Mouse (Mus musculus): ENCODE measurements around the gene Camk2d. TPM values are rescaled to one million over a fixed set of nuclear protein-coding genes. Genes with fewer than 3 reads are reported as not detected.

Gene Camk2d
- total RNA-seq, 1 experiment = 12.4 TPM

DNA sequence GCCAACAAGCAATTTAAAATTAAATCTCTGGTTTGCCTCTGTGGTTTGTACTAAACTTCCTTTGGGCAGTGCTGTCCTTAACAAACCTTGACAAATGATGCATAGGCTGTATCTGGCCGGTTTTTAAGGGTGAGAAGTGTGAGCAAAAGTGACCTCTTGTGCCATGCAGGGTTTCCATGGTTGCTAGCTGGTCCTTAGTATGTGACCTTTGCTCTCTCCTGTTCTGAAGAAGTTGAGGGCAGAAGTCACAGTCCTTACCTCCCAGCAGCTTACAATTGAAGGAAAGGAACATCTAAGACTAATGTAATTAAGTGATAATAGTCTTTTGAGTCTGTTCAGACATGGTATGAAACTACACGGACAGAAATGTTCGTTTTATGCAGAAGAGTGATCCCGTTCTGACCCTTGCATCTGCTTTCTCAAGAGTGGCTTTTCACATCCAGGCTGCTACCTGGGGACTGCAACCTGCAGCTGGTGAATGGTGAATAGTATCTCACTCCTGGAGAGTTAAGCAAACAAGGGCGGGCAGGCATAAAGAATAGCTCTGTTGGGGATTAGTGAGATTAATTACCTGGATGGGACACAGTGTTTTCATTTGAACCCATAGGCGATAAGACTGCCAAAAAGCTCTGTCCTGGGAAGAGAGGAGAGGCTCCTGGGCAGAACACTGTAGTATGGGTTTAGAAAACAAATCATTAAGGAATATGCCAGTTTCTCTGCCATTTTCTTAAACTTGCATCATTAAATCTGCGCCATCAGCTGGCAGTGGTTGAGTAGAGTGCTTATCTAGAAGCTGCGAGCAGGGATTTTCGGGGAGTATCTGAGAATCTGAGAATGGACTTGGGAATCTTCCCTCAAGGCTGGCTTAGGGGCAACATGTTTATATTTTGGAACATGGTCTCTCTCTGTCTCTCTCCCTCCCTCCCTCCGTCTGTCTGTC, 47.2 kb downstream of the Camk2d start:
- Histone ChIP-seq H3K4me3 (ENCODE audit: insufficient read depth in 1 of 2, low read depth in 1 of 2, low read length in 2 of 2, poor library complexity in 1 of 2, severe bottlenecking in 1 of 2) (no peak overlapping the region), H3K4me1 (ENCODE audit: control insufficient read depth in 2 of 2, insufficient read depth in 2 of 2, low read length in 2 of 2, poor library complexity in 1 of 2) (no peaks in the 10 kb centered on the region), H3K36me3 (ENCODE audit: control insufficient read depth, insufficient read depth, low read length, poor library complexity, severe bottlenecking) (no peaks in the 10 kb centered on the region), H3K9me3 (ENCODE audit: control insufficient read depth, insufficient read depth, low read depth, low read length) (no peaks in the 10 kb centered on the region), H3K9ac (ENCODE audit: insufficient read depth, low read depth, low read length, poor library complexity, severe bottlenecking) (no peak overlapping the region), H3K27ac (ENCODE audit: insufficient read depth, low read depth, low read length, poor library complexity, severe bottlenecking) (no peak overlapping the region)
- TF ChIP-seq ZC3H11A (IDR thresholded peaks at IDR 0.05; ENCODE audit: borderline replicate concordance, low read depth, low read length) (no peak), CHD2 (IDR thresholded peaks at IDR 0.05; ENCODE audit: low read depth, low read length) (no peak), HCFC1 (IDR thresholded peaks at IDR 0.05; ENCODE audit: borderline replicate concordance, insufficient read depth, low read length) (no peak), ZNF384 (IDR thresholded peaks at IDR 0.05; ENCODE audit: low read depth, low read length) (no peak), MAFK (IDR thresholded peaks at IDR 0.05; ENCODE audit: insufficient read depth, low read depth, low read length) (no peak)
- in situ Hi-C loops (cut with MboI; ENCODE audit: low sequenced_read_pairs in 2 of 2, unreplicated experiment in 2 of 2) = no loop called here
- DNase-seq (ENCODE audit: low read depth, low spot score) = no peak

DNA sequence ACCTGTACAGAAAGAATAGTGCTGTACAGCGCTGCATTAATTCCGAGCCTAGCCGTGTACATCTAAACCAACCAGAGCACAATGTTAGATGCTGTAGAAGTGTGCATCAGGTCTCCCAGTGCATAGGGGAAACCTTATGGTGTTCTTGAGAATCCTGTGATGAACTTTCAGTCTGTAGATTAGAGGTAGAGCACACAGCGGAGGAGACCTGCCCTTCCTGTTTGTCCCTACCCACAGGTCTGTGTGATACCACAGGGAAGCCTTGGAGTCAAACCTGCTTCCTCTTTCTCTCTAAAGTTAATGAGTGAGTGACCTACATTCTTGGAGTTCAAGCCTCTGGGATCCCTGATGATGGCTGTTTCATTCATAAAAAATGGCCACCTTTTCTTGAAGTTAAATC, 54.2 kb downstream of the Camk2d start:
- H3K9me3 ChIP-seq (ENCODE audit: control insufficient read depth, insufficient read depth, low read depth, low read length) = no peaks in the 10 kb centered on the region
- H3K4me3 ChIP-seq (ENCODE audit: insufficient read depth in 1 of 2, low read depth in 1 of 2, low read length in 2 of 2, poor library complexity in 1 of 2, severe bottlenecking in 1 of 2) = no peak overlapping the region
- H3K27ac ChIP-seq (ENCODE audit: insufficient read depth, low read depth, low read length, poor library complexity, severe bottlenecking) = no peak overlapping the region
- no peak for DNase-seq (ENCODE audit: low read depth, low spot score)
- TF ChIP-seq CHD2 (IDR thresholded peaks at IDR 0.05; ENCODE audit: low read depth, low read length) (no peak), HCFC1 (IDR thresholded peaks at IDR 0.05; ENCODE audit: borderline replicate concordance, insufficient read depth, low read length) (no peak), MAFK (IDR thresholded peaks at IDR 0.05; ENCODE audit: insufficient read depth, low read depth, low read length) (no peak), ZC3H11A (IDR thresholded peaks at IDR 0.05; ENCODE audit: borderline replicate concordance, low read depth, low read length) (no peak), ZNF384 (IDR thresholded peaks at IDR 0.05; ENCODE audit: low read depth, low read length) (no peak)
- no peaks in the 10 kb centered on the region for H3K4me1 ChIP-seq (ENCODE audit: control insufficient read depth in 2 of 2, insufficient read depth in 2 of 2, low read length in 2 of 2, poor library complexity in 1 of 2)
- no peak overlapping the region for H3K9ac ChIP-seq (ENCODE audit: insufficient read depth, low read depth, low read length, poor library complexity, severe bottlenecking)
- H3K36me3 ChIP-seq (ENCODE audit: control insufficient read depth, insufficient read depth, low read length, poor library complexity, severe bottlenecking) = no peaks in the 10 kb centered on the region
- in situ Hi-C loops (cut with MboI; ENCODE audit: low sequenced_read_pairs in 2 of 2, unreplicated experiment in 2 of 2) = no loop called here

DNA sequence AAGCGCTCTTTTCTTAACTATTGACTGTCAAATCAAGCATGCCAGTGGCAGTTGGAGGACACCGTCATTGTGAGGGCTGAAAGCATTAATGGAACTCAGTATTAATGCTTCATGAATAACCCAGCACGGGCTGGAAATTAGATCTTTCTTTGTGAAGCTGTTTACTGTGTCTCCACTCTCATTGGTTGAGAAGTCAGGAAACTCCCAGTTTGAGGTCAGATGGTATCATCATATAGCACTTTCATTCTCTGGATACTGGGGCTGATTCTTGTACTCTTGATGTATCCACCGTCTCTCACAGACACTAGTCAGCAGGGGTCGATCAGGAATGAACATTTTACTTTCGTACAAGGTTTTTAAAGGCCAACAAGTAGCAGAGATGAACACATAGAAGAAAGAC, 54.6 kb downstream of the Camk2d start:
- no peak overlapping the region for H3K4me3 ChIP-seq (ENCODE audit: insufficient read depth in 1 of 2, low read depth in 1 of 2, low read length in 2 of 2, poor library complexity in 1 of 2, severe bottlenecking in 1 of 2)
- H3K27ac ChIP-seq (ENCODE audit: insufficient read depth, low read depth, low read length, poor library complexity, severe bottlenecking) = no peak overlapping the region
- no peak for DNase-seq (ENCODE audit: low read depth, low spot score)
- no peaks in the 10 kb centered on the region for H3K9me3 ChIP-seq (ENCODE audit: control insufficient read depth, insufficient read depth, low read depth, low read length)
- in situ Hi-C loops (cut with MboI; ENCODE audit: low sequenced_read_pairs in 2 of 2, unreplicated experiment in 2 of 2) = no loop called here
- no peaks in the 10 kb centered on the region for H3K36me3 ChIP-seq (ENCODE audit: control insufficient read depth, insufficient read depth, low read length, poor library complexity, severe bottlenecking)
- TF ChIP-seq ZNF384 (IDR thresholded peaks at IDR 0.05; ENCODE audit: low read depth, low read length) (no peak), MAFK (IDR thresholded peaks at IDR 0.05; ENCODE audit: insufficient read depth, low read depth, low read length) (no peak), HCFC1 (IDR thresholded peaks at IDR 0.05; ENCODE audit: borderline replicate concordance, insufficient read depth, low read length) (no peak), CHD2 (IDR thresholded peaks at IDR 0.05; ENCODE audit: low read depth, low read length) (no peak), ZC3H11A (IDR thresholded peaks at IDR 0.05; ENCODE audit: borderline replicate concordance, low read depth, low read length) (no peak)
- H3K9ac ChIP-seq (ENCODE audit: insufficient read depth, low read depth, low read length, poor library complexity, severe bottlenecking) = no peak overlapping the region
- no peaks in the 10 kb centered on the region for H3K4me1 ChIP-seq (ENCODE audit: control insufficient read depth in 2 of 2, insufficient read depth in 2 of 2, low read length in 2 of 2, poor library complexity in 1 of 2)

DNA sequence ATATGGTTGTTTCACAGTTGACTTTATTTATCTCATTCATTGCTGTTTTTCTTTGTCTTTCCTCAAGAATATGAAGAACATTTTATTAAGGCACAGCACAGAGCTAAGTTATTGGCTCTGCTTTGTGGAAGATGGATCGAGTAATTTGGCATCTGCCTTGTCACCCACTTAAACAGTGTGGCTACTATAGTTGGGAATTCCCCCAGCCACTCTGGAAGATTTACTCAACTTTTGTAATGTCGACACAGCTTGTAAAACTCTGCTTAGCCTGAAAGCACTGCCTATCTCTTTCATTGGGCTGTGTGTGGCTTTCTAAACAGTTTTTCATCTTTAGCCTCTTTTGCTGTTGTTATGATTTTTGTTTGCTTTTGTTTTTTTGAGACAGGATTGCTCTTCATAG, 56.3 kb downstream of the Camk2d start:
- TF ChIP-seq MAFK (IDR thresholded peaks at IDR 0.05; ENCODE audit: insufficient read depth, low read depth, low read length) = no peak
- TF ChIP-seq ZNF384 (IDR thresholded peaks at IDR 0.05; ENCODE audit: low read depth, low read length) = no peak
- TF ChIP-seq ZC3H11A (IDR thresholded peaks at IDR 0.05; ENCODE audit: borderline replicate concordance, low read depth, low read length) = no peak
- TF ChIP-seq CHD2 (IDR thresholded peaks at IDR 0.05; ENCODE audit: low read depth, low read length) = no peak
- no peak for TF ChIP-seq HCFC1 (IDR thresholded peaks at IDR 0.05; ENCODE audit: borderline replicate concordance, insufficient read depth, low read length)
- Histone ChIP-seq H3K27ac (ENCODE audit: insufficient read depth, low read depth, low read length, poor library complexity, severe bottlenecking) (no peak overlapping the region), H3K4me1 (ENCODE audit: control insufficient read depth in 2 of 2, insufficient read depth in 2 of 2, low read length in 2 of 2, poor library complexity in 1 of 2) (no peaks in the 10 kb centered on the region), H3K9ac (ENCODE audit: insufficient read depth, low read depth, low read length, poor library complexity, severe bottlenecking) (no peak overlapping the region), H3K9me3 (ENCODE audit: control insufficient read depth, insufficient read depth, low read depth, low read length) (no peaks in the 10 kb centered on the region), H3K36me3 (ENCODE audit: control insufficient read depth, insufficient read depth, low read length, poor library complexity, severe bottlenecking) (no peaks in the 10 kb centered on the region), H3K4me3 (ENCODE audit: insufficient read depth in 1 of 2, low read depth in 1 of 2, low read length in 2 of 2, poor library complexity in 1 of 2, severe bottlenecking in 1 of 2) (no peak overlapping the region)
- in situ Hi-C loops (cut with MboI; ENCODE audit: low sequenced_read_pairs in 2 of 2, unreplicated experiment in 2 of 2) = no loop called here
- no peak for DNase-seq (ENCODE audit: low read depth, low spot score)
